Mouse (Mus musculus): Measurements from ENCODE around the gene Hipk2. TPM values are rescaled to one million over a fixed set of nuclear protein-coding genes. Genes with fewer than 3 reads are reported as not detected.

Hipk2 gene
- polyA plus RNA-seq, 2 experiments, result 11.9 to 12.3 TPM

DNA sequence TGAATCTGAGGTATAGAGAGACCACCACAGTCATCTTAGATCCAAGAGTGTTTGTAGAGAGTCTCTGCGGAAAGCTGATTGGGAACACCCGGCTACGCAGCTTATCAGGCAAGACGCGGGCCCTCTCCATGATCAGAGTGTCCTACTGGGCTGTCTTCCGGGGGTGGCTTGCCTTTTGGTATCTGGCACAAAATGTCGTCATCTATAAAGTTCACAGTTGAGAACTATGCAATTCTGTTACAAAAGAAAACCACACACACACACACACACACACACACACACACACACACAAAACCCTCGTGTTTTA, 45.8 kb upstream of the Hipk2 start:
- ATAC-seq (ENCODE audit: low FRiP score, low read depth) (no peak), DNase-seq (ENCODE audit: low spot score) (no peak)
- H3K4me2 ChIP-seq (replicated peaks; ENCODE audit: low read depth, low read length, severe bottlenecking), result no peak overlapping the region
- H3K36me3 ChIP-seq (ENCODE audit: control insufficient read depth, insufficient read depth, low read length), result no peaks in the 10 kb centered on the region
- H3K27me3 ChIP-seq (ENCODE audit: control insufficient read depth, insufficient read depth, low read length), result no peaks in the 10 kb centered on the region
- WGBS, result 91% methylated on average over 8 of the region's 8 CpGs
- no peak overlapping the region for H3K9ac ChIP-seq (ENCODE audit: low read depth, low read length, severe bottlenecking)
- no peak overlapping the region for H3K4me3 ChIP-seq (replicated peaks; ENCODE audit: low read length)
- H3K27ac ChIP-seq (replicated peaks; ENCODE audit: low read depth, low read length), result no peak overlapping the region
- no peaks in the 10 kb centered on the region for H3K9me3 ChIP-seq (ENCODE audit: control insufficient read depth, low read length)
- H3K4me1 ChIP-seq (ENCODE audit: control insufficient read depth, insufficient read depth, low read length), result 0 out of 2 replicates have a peak, but pooled peaks cover 3% of the 10 kb centered on the region
- no peak for TF ChIP-seq POLR2A (IDR thresholded peaks at IDR 0.05; ENCODE audit: borderline replicate concordance, extremely low read depth, insufficient read depth, insufficient read length)

DNA sequence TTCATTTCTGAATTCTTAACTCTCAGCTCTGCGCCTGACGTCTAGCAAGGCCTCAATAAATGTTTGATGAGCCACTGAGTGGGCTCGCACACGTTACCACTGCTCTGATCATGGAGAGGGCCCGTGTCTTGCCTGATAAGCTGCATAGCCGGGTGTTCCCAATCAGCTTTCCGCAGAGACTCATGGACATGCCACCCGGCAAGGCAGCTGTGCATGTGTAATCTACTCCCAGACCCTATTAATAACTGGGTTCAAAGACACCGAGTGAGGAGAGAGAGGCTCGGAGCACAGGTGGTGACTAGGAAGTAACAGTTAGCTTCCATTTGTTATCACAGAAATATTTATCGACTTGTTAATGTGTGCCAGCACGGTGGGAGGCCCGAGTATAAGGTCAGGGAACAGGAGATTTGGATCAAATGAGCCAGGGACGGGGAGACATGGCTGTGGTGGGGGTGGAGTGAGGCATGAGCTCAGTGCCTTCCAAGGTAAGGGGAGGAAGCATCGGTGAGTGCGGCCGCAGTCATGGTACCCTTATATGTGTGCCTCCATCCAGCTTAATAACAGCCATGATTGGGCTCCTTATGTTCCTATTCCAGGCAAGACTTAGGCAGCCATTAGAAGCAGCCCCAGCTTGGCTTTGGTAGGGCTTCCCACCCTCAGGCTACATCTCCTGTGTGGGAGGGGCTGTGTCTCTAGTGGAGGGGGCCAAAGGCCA, 45.3 kb upstream of the Hipk2 start:
- peak; percentile 50; the same call in 1 of the 2 replicates for ATAC-seq (ENCODE audit: low FRiP score, low read depth)
- WGBS, result 71% methylated on average over 17 of the region's 17 CpGs

DNA sequence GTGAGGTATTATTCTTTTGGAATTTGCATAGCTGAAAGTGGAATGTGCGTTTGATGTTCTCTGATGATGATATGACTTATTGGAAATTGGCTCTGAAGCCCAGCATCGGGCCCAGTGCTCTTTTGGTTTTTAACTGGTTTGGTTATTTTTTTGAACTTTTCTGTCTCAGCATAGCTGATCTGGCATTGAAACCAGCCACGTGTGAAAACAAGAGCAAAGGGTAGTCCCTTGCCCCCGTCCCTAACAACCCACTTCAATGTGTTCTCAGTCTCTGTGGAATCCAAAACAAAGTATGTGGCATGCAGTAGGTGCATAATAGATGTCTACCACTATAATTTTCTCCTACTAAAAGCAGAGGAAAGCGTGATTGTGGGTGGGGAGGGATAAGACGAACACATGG, 44.2 kb upstream of the Hipk2 start:
- H3K27ac ChIP-seq (replicated peaks; ENCODE audit: low read depth, low read length), result no peak overlapping the region
- WGBS, result 86% methylated on average over 6 of the region's 6 CpGs
- H3K4me3 ChIP-seq (replicated peaks; ENCODE audit: low read length), result no peak overlapping the region
- DNase-seq (ENCODE audit: low spot score), result no peak
- H3K4me1 ChIP-seq (ENCODE audit: control insufficient read depth, insufficient read depth, low read length), result peaks cover 10% of the 10 kb centered on the region
- no peak overlapping the region for H3K4me2 ChIP-seq (replicated peaks; ENCODE audit: low read depth, low read length, severe bottlenecking)
- no peak for TF ChIP-seq POLR2A (IDR thresholded peaks at IDR 0.05; ENCODE audit: borderline replicate concordance, extremely low read depth, insufficient read depth, insufficient read length)
- H3K36me3 ChIP-seq (ENCODE audit: control insufficient read depth, insufficient read depth, low read length), result no peaks in the 10 kb centered on the region
- no peak overlapping the region for H3K9ac ChIP-seq (ENCODE audit: low read depth, low read length, severe bottlenecking)
- no peaks in the 10 kb centered on the region for H3K9me3 ChIP-seq (ENCODE audit: control insufficient read depth, low read length)
- ATAC-seq (ENCODE audit: low FRiP score, low read depth), result no peak
- no peaks in the 10 kb centered on the region for H3K27me3 ChIP-seq (ENCODE audit: control insufficient read depth, insufficient read depth, low read length)

More for the DNA sequence above, 45.3 kb upstream of the Hipk2 start:
- Histone ChIP-seq H3K9me3 (ENCODE audit: control insufficient read depth, low read length) (no peaks in the 10 kb centered on the region), H3K4me3 (replicated peaks; ENCODE audit: low read length) (no peak overlapping the region), H3K36me3 (ENCODE audit: control insufficient read depth, insufficient read depth, low read length) (no peaks in the 10 kb centered on the region), H3K9ac (ENCODE audit: low read depth, low read length, severe bottlenecking) (no peak overlapping the region), H3K4me1 (ENCODE audit: control insufficient read depth, insufficient read depth, low read length) (peaks cover under 1% of the 10 kb centered on the region), H3K27me3 (ENCODE audit: control insufficient read depth, insufficient read depth, low read length) (no peaks in the 10 kb centered on the region), H3K27ac (replicated peaks; ENCODE audit: low read depth, low read length) (no peak overlapping the region), H3K4me2 (replicated peaks; ENCODE audit: low read depth, low read length, severe bottlenecking) (no peak overlapping the region)
- no peak for DNase-seq (ENCODE audit: low spot score)
- no peak for TF ChIP-seq POLR2A (IDR thresholded peaks at IDR 0.05; ENCODE audit: borderline replicate concordance, extremely low read depth, insufficient read depth, insufficient read length)

DNA sequence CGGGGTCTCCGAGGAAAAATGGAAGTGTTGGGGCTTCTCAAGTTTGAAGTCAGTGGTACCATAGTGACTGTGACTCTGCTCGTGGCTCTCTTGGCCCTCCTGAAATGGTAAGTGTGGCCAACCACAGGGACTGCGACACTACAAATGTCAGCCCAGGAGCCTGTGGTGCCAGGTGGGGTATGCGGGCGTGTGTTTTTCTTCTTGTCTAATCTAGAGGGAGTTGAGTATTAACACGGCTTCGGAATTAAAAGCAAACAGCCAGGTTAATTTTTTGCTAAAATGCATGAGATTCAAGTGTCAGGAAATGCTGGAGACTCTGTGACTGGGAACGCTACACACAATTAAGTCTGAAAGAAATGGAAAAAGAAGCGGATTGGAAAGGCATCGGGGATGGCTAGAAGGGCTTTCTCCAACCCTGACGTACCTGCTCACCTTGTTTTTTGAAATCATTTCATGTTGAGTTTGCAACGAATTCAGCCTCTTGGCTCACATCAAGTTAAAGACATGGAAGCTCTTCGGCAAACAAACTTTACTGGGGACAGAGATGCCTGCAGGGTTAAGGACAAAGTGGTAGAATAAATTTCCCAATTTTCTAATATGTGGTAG, 43.3 kb upstream of the Hipk2 start:
- no peaks in the 10 kb centered on the region for H3K27me3 ChIP-seq (ENCODE audit: control insufficient read depth, insufficient read depth, low read length)
- ATAC-seq (ENCODE audit: low FRiP score, low read depth), result no peak
- no peaks in the 10 kb centered on the region for H3K9me3 ChIP-seq (ENCODE audit: control insufficient read depth, low read length)
- peaks cover 10% of the 10 kb centered on the region for H3K4me1 ChIP-seq (ENCODE audit: control insufficient read depth, insufficient read depth, low read length)
- no peak overlapping the region for H3K4me3 ChIP-seq (replicated peaks; ENCODE audit: low read length)
- no peak overlapping the region for H3K4me2 ChIP-seq (replicated peaks; ENCODE audit: low read depth, low read length, severe bottlenecking)
- DNase-seq (ENCODE audit: low spot score), result no peak
- no peak for TF ChIP-seq POLR2A (IDR thresholded peaks at IDR 0.05; ENCODE audit: borderline replicate concordance, extremely low read depth, insufficient read depth, insufficient read length)
- 87% methylated on average over 14 of the region's 14 CpGs for WGBS
- no peak overlapping the region for H3K9ac ChIP-seq (ENCODE audit: low read depth, low read length, severe bottlenecking)
- no peaks in the 10 kb centered on the region for H3K36me3 ChIP-seq (ENCODE audit: control insufficient read depth, insufficient read depth, low read length)
- no peak overlapping the region for H3K27ac ChIP-seq (replicated peaks; ENCODE audit: low read depth, low read length)

DNA sequence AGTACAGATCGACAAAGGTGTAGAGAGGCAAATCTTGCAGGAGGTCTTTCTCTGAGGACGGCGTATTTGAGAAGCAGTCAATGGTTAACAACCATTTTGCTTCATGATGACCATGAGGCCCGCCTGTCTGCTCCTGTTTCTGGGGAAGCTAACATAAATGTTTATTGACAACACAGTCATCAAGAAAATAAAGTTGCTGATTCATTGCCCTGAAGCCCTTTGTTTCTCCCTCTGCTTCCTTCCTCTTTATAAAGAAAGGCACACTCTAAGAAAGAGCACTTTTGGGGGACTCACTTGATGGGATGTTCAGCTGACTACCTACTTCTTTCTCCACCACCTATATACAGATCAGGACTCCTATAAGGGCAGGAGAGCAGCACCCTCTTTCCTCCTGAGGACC, 42.8 kb upstream of the Hipk2 start:
- DNase-seq (ENCODE audit: low spot score) (no peak), ATAC-seq (ENCODE audit: low FRiP score, low read depth) (no peak)
- no peak overlapping the region for H3K4me2 ChIP-seq (replicated peaks; ENCODE audit: low read depth, low read length, severe bottlenecking)
- H3K9me3 ChIP-seq (ENCODE audit: control insufficient read depth, low read length), result no peaks in the 10 kb centered on the region
- WGBS, result 82% methylated on average over 4 of the region's 4 CpGs
- peaks cover 10% of the 10 kb centered on the region for H3K4me1 ChIP-seq (ENCODE audit: control insufficient read depth, insufficient read depth, low read length)
- H3K9ac ChIP-seq (ENCODE audit: low read depth, low read length, severe bottlenecking), result no peak overlapping the region
- no peaks in the 10 kb centered on the region for H3K27me3 ChIP-seq (ENCODE audit: control insufficient read depth, insufficient read depth, low read length)
- H3K27ac ChIP-seq (replicated peaks; ENCODE audit: low read depth, low read length), result no peak overlapping the region
- no peaks in the 10 kb centered on the region for H3K36me3 ChIP-seq (ENCODE audit: control insufficient read depth, insufficient read depth, low read length)
- TF ChIP-seq POLR2A (IDR thresholded peaks at IDR 0.05; ENCODE audit: borderline replicate concordance, extremely low read depth, insufficient read depth, insufficient read length), result no peak
- H3K4me3 ChIP-seq (replicated peaks; ENCODE audit: low read length), result no peak overlapping the region

All from limb, embryonic 14.5 days (tissue).